Mouse (Mus musculus): Measurements from ENCODE around the gene Gnmt. TPM values are rescaled to one million over a fixed set of nuclear protein-coding genes. Genes with fewer than 3 reads are reported as not detected.

Gnmt gene
- total and polyA plus RNA-seq, 3 experiments = 0.13 to 0.71 (median 0.38) TPM

DNA sequence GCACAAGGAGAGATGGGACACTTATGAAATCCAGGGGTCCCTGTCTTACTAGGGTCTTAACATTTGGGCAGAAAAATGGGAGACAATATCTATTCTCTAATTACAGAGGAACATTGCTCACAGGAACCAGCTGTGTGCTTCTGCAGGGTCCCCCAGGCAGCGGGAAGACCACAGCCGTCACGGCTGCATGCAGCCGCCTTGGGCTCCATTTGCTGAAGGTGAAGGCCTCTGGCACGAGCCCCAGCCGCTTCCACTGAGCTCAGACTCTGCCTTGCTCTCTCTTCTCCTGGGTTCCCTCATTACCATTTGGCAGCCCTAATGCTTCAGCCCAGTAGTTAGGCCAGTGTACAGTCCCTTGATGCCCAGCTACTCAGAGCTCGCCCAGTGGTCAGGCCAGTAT, 7.9 kb downstream of the Gnmt start:
- no peak overlapping the region for H3K27ac ChIP-seq (ENCODE audit: insufficient read depth, low read depth)
- H3K4me3 ChIP-seq (replicated peaks in 1 of 3; ENCODE audit: low read depth in 2 of 3, low read length in 2 of 3, poor library complexity in 1 of 3) = no peak overlapping the region
- dilution Hi-C loops (cut with MboI; ENCODE audit: extremely low pct_ligation_motif_present, extremely low pct_unique_long_range_greater_than_20kb, low sequenced_read_pairs) = no loop called here
- H3K4me2 ChIP-seq (ENCODE audit: insufficient read depth, low read depth, poor library complexity, severe bottlenecking) = no peak overlapping the region
- in situ Hi-C loops (cut with MboI; ENCODE audit: low pct_ligation_motif_present, low pct_unique_long_range_greater_than_20kb, low sequenced_read_pairs) = no loop called here
- no peaks in the 10 kb centered on the region for H3K27me3 ChIP-seq (replicated peaks)
- peaks cover 43 to 85% of the 10 kb centered on the region in 2 experiments for H3K36me3 ChIP-seq (replicated peaks in 1 of 2; ENCODE audit: control insufficient read depth in 1 of 2, insufficient read depth in 1 of 2, low read length in 1 of 2)
- H3K9ac ChIP-seq (ENCODE audit: insufficient read depth, low read depth) = no peak overlapping the region
- DNase-seq (ENCODE audit: extremely low read depth) = no peak
- no peaks in the 10 kb centered on the region for H3K9me3 ChIP-seq (replicated peaks; ENCODE audit: low read length)
- H3K79me2 ChIP-seq (replicated peaks; ENCODE audit: control insufficient read depth, extremely low read depth, insufficient read depth, poor library complexity, severe bottlenecking) = no peaks in the 10 kb centered on the region
- TF ChIP-seq IRF4 (IDR thresholded peaks at IDR 0.05; ENCODE audit: low read depth, low read length) = no peak
- TF ChIP-seq ETS1 (conservative IDR thresholded peaks at IDR 0.05; ENCODE audit: low read depth, low read length) = no peak
- H3K4me1 ChIP-seq (ENCODE audit: control insufficient read depth in 1 of 2, insufficient read depth in 2 of 2) = peaks cover 6 to 11% of the 10 kb centered on the region in 2 experiments

DNA sequence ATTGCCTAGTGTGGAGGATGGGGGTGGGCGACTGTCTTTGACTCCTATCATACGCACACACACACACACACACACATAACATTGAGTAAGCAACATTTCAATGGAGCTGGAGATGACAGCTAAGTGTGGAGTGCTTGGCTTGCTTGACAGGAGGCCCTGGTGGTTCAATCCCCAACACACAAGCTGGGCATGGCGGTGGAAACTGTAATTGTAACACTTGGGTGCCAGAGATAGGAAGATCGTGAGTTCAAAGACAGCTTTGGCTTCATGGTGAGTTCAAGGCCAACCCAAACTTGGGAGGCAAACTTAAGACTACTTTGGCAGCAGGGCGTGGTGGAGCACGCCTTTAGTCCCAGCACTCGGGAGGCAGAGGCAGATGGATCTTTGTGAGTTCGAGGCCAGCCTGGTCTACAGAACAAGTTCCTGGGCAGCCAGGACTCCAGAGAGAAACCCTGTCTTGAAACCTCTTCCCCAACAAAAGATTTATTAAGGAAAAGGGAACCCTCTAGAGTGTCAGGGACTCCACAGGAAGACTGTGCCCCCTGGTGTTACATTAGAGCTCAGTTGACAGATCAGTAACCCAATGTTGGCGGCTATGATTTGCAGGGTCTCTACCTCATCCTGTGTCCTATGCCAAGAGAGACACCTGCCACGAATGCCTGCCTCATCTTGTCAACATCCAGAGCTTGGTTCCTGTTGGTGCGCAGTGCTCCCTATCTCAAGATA, 14.0 kb downstream of the Gnmt start:
- peak in 1 of 2 experiments; percentile 16; a peak in 1 of 4 replicates for TF ChIP-seq CTCF (conservative IDR thresholded peaks at IDR 0.05 in 1 of 2, IDR thresholded peaks at IDR 0.05 in 1 of 2; ENCODE audit: low read depth in 2 of 2, low read length in 2 of 2)
- TF ChIP-seq USF2 (conservative IDR thresholded peaks at IDR 0.05; ENCODE audit: low read depth, low read length) = no peak
- no peak for TF ChIP-seq NRF1 (IDR thresholded peaks at IDR 0.05; ENCODE audit: low read depth, low read length)
- TF ChIP-seq ZMIZ1 (IDR thresholded peaks at IDR 0.05; ENCODE audit: low read depth, low read length) = no peak
- peaks cover 6 to 18% of the 10 kb centered on the region in 2 experiments for H3K4me1 ChIP-seq (ENCODE audit: control insufficient read depth in 1 of 2, insufficient read depth in 2 of 2)
- no peak for DNase-seq (ENCODE audit: extremely low read depth)
- peaks cover 19% of the 10 kb centered on the region for H3K79me2 ChIP-seq (replicated peaks; ENCODE audit: control insufficient read depth, extremely low read depth, insufficient read depth, poor library complexity, severe bottlenecking)
- dilution Hi-C loops (cut with MboI; ENCODE audit: extremely low pct_ligation_motif_present, extremely low pct_unique_long_range_greater_than_20kb, low sequenced_read_pairs) (no loop called here), in situ Hi-C loops (cut with MboI; ENCODE audit: low pct_ligation_motif_present, low pct_unique_long_range_greater_than_20kb, low sequenced_read_pairs) (loop anchor here (5.0 kb wide), 1 partner anchor 63 kb away; the partner anchor contains the start of gene Cul7)
- no peak overlapping the region for H3K4me2 ChIP-seq (ENCODE audit: insufficient read depth, low read depth, poor library complexity, severe bottlenecking)
- H3K27me3 ChIP-seq (replicated peaks) = no peaks in the 10 kb centered on the region
- peaks cover 17 to 55% of the 10 kb centered on the region in 2 experiments for H3K36me3 ChIP-seq (replicated peaks in 1 of 2; ENCODE audit: control insufficient read depth in 1 of 2, insufficient read depth in 1 of 2, low read length in 1 of 2)
- no peak overlapping the region for H3K9ac ChIP-seq (ENCODE audit: insufficient read depth, low read depth)
- no peak overlapping the region for H3K4me3 ChIP-seq (replicated peaks in 1 of 3; ENCODE audit: low read depth in 2 of 3, low read length in 2 of 3, poor library complexity in 1 of 3)
- H3K9me3 ChIP-seq (replicated peaks; ENCODE audit: low read length) = peaks cover 5% of the 10 kb centered on the region
- no peak overlapping the region for H3K27ac ChIP-seq (ENCODE audit: insufficient read depth, low read depth)

DNA sequence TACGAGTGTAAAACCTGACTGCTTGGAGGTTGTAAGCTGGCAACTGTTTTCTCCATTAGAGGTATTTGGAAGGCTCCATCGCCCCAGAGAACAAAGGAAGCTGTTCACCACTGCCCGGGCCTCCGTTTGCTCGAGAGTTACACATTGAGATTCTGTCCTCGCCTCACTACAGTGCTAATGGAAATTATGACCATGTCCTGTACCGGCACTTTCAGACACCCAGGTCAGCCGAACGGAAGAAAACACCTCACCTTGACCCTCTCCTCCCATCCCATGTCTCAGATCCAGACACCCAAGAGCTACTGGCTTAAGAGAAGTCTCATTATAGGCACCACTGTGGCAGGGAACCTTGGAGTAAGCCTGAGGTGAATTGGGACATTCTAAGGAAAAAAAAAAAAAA, 15.1 kb downstream of the Gnmt start:
- H3K4me2 ChIP-seq (ENCODE audit: insufficient read depth, low read depth, poor library complexity, severe bottlenecking) = peak overlapping the region; percentile 86; the same call in 1 of the 2 replicates
- dilution Hi-C loops (cut with MboI; ENCODE audit: extremely low pct_ligation_motif_present, extremely low pct_unique_long_range_greater_than_20kb, low sequenced_read_pairs) = no loop called here
- TF ChIP-seq USF1 (IDR thresholded peaks at IDR 0.05; ENCODE audit: low read depth, low read length) (no peak), USF2 (conservative IDR thresholded peaks at IDR 0.05; ENCODE audit: low read depth, low read length) (no peak), CTCF (conservative IDR thresholded peaks at IDR 0.05 in 1 of 2, IDR thresholded peaks at IDR 0.05 in 1 of 2; ENCODE audit: low read depth in 2 of 2, low read length in 2 of 2) (no peak), TCF12 (IDR thresholded peaks at IDR 0.05; ENCODE audit: low read depth, low read length) (no peak), RCOR1 (conservative IDR thresholded peaks at IDR 0.05; ENCODE audit: low read depth, low read length) (no peak), JUND (conservative IDR thresholded peaks at IDR 0.05; ENCODE audit: low read depth, low read length) (peak; percentile 55; the same call in 1 of the 2 replicates), POLR2A (IDR thresholded peaks at IDR 0.05; ENCODE audit: low read depth, low read length) (0 out of 2 replicates have a peak, but pooled peaks have one; percentile 9), E2F4 (IDR thresholded peaks at IDR 0.05; ENCODE audit: insufficient replicate concordance, low read depth, low read length) (no peak), ZNF384 (IDR thresholded peaks at IDR 0.05; ENCODE audit: low read depth, low read length) (no peak), KAT2A (IDR thresholded peaks at IDR 0.05; ENCODE audit: insufficient replicate concordance, low read length) (no peak), MEF2A (IDR thresholded peaks at IDR 0.05; ENCODE audit: borderline replicate concordance, low read depth, low read length) (no peak), SIN3A (IDR thresholded peaks at IDR 0.05; ENCODE audit: low read length) (no peak), SMC3 (IDR thresholded peaks at IDR 0.05; ENCODE audit: low read depth, low read length) (no peak), CHD1 (IDR thresholded peaks at IDR 0.05; ENCODE audit: low read depth, low read length) (no peak), MAFK (IDR thresholded peaks at IDR 0.05; ENCODE audit: insufficient replicate concordance, low read length) (no peak), RAD21 (IDR thresholded peaks at IDR 0.05; ENCODE audit: low read depth, low read length) (no peak), MAX (IDR thresholded peaks at IDR 0.05; ENCODE audit: low read length) (no peak), JUN (IDR thresholded peaks at IDR 0.05; ENCODE audit: insufficient read depth, low read depth, low read length) (peak; percentile 74), TBP (conservative IDR thresholded peaks at IDR 0.05; ENCODE audit: low read depth, low read length) (no peak), BHLHE40 (IDR thresholded peaks at IDR 0.05; ENCODE audit: low read depth, low read length) (no peak)

More for the DNA sequence above, 15.1 kb downstream of the Gnmt start:
- Histone ChIP-seq H3K4me3 (replicated peaks in 1 of 3; ENCODE audit: low read depth in 2 of 3, low read length in 2 of 3, poor library complexity in 1 of 3) (no peak overlapping the region), H3K36me3 (replicated peaks in 1 of 2; ENCODE audit: control insufficient read depth in 1 of 2, insufficient read depth in 1 of 2, low read length in 1 of 2) (peaks cover 17 to 49% of the 10 kb centered on the region in 2 experiments), H3K4me1 (ENCODE audit: control insufficient read depth in 1 of 2, insufficient read depth in 2 of 2) (peaks cover 6 to 18% of the 10 kb centered on the region in 2 experiments), H3K27me3 (replicated peaks) (no peaks in the 10 kb centered on the region), H3K27ac (ENCODE audit: insufficient read depth, low read depth) (no peak overlapping the region), H3K9ac (ENCODE audit: insufficient read depth, low read depth) (0 out of 2 replicates have a peak overlapping the region, but pooled peaks have one; percentile 91), H3K9me3 (replicated peaks; ENCODE audit: low read length) (peaks cover 7% of the 10 kb centered on the region), H3K79me2 (replicated peaks; ENCODE audit: control insufficient read depth, extremely low read depth, insufficient read depth, poor library complexity, severe bottlenecking) (peaks cover 19% of the 10 kb centered on the region)
- in situ Hi-C loops (cut with MboI; ENCODE audit: low pct_ligation_motif_present, low pct_unique_long_range_greater_than_20kb, low sequenced_read_pairs) = loop anchor here (5.0 kb wide), 1 partner anchor 62 kb away; the partner anchor contains the start of gene Cul7
- no peak for DNase-seq (ENCODE audit: extremely low read depth)

Measured in CH12.LX (cell line).